ENCODE assay signal across 8 mouse cellular contexts in genomic region chr9:44305466-44306079, GRCm38 (mm10). TPM values are rescaled to one million over a fixed set of nuclear protein-coding genes. Genes with fewer than 3 reads are reported as not detected.
DNase-seq lines count a peak whose midpoint lies in the region; ATAC-seq lines count a peak whose summit lies in the region.

Hinfp (minus strand) TSS chr9:44305671.

- peak within 1 kb of the TSS; percentile 95 for H3K9ac ChIP-seq in hindbrain, embryonic 12.5 days

- no peaks in the 10 kb centered on the region for H3K27me3 ChIP-seq in hindbrain, embryonic 12.5 days

- ATAC-seq in hindbrain, embryonic 12.5 days (ENCODE audit: low FRiP score), result peak; percentile 99

- under 1% methylated on average over 52 of the region's 54 CpGs for WGBS in hindbrain, embryonic 12.5 days

- H3K4me1 ChIP-seq in hindbrain, embryonic 12.5 days, result peaks cover 8% of the 10 kb centered on the region

- peak; percentile 98 for DNase-seq in NIH3T3 (ENCODE audit: low read depth)
- DNase-seq in cerebellum, postnatal 10 days, result peak; percentile 97 to 99
- peak; percentile 98 for DNase-seq in frontal cortex, postnatal 10 days (ENCODE audit: low spot score in 2 of 2)
- DNase-seq in layer of hippocampus, postnatal 14 days (ENCODE audit: low spot score in 2 of 2), result peak; percentile 96 to 99
- peak; percentile 98 for DNase-seq in lung, postnatal 14 days
- peak; percentile 97 for DNase-seq in retina, adult 2 months (ENCODE audit: low read depth, low spot score)
- peak; percentile 96 to 99 for DNase-seq in thymus, postnatal 36 days

- peak within 1 kb of the TSS; percentile 84 for H3K27ac ChIP-seq in hindbrain, embryonic 12.5 days

- H3K4me2 ChIP-seq in hindbrain, embryonic 12.5 days (replicated peaks), result peak within 1 kb of the TSS; percentile 58

- peaks cover 20% of the 10 kb centered on the region for H3K36me3 ChIP-seq in hindbrain, embryonic 12.5 days

- H3K4me3 ChIP-seq in hindbrain, embryonic 12.5 days, result peak within 1 kb of the TSS; percentile 95

- no peaks in the 10 kb centered on the region for H3K9me3 ChIP-seq in hindbrain, embryonic 12.5 days (replicated peaks)

RNA-seq across cellular contexts. Expression of gene Hinfp, which starts in this region (rescaled TPM):
- polyA plus RNA-seq in hindbrain, embryonic 12.5 days (2016; fragmentation: Nextera tagmentation; extraction: Ambion mirVana), result 28.9 and 32.5 TPM in 2 replicates
- 10 to 100 TPM; 26.0 to 28.5 TPM for total RNA-seq in layer of hippocampus, postnatal 14 days (2021)

Comparison
In these comparisons a context has a peak if more than half of its experiments do, and no peak if none do; other contexts are left out.
1. Peak in every context shown above with its lines: DNase-seq, ATAC-seq, H3K4me3 ChIP-seq and H3K27ac ChIP-seq.